In the genomic region with DNA sequence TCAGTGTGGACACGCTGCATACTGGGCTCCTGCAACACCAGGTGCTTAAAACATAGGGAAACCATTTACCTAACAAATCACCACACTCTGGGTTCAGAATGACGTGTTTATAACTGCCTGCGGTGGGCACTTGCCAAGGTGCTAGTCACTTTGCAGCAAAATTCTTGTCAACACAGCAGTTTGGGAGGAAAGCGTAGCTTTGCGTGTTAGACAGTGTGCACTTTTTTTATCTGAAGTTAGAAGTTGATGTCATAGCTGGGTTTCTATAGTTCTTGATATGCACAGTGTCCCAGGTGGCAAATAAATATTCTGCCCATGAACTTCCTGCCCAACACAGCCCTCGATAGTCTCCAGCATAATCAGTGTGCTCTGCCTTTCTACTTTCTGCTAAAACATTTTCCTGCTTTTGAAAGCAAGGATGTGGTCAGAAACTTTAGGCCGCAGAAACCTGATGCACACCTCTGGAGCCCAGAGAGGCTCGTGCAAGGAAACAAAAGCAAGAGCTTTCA, we compare ENCODE assay signal across 24 mouse cellular contexts.
DNase-seq lines count a peak whose midpoint lies in the region; ATAC-seq and TF ChIP-seq lines count a peak whose summit lies in the region.
"Had no signal": no experiment of that assay in that cellular context is flagged by ENCODE, and none has a peak within 500 bp of the region (broad histone marks: within the 10 kb centered on the region; RNA-seq: fewer than 3 reads in every experiment).

No protein-coding gene starts in this region.

- TF ChIP-seq RAD21 in CH12.LX (IDR thresholded peaks at IDR 0.05; ENCODE audit: low read depth, low read length) = no peak

- H3K4me1 ChIP-seq in kidney, embryonic 14.5 days (ENCODE audit: control insufficient read depth, insufficient read depth, low read length) = peaks cover 6% of the 10 kb centered on the region
- peaks cover 6 to 25% of the 10 kb centered on the region in 2 experiments; a peak in 3 of 4 replicates for H3K4me1 ChIP-seq in CH12.LX (ENCODE audit: control insufficient read depth in 1 of 2, insufficient read depth in 2 of 2)
- H3K4me1 ChIP-seq in limb, embryonic 15.5 days = peaks cover 8% of the 10 kb centered on the region; the same call in 1 of the 2 replicates
- H3K4me1 ChIP-seq: forebrain, embryonic 15.5 days; heart, embryonic 13.5 days; midbrain, embryonic 15.5 days; neural tube, embryonic 15.5 days had no signal

- in situ Hi-C loops in CH12.LX (cut with MboI; ENCODE audit: low pct_ligation_motif_present, low pct_unique_long_range_greater_than_20kb, low sequenced_read_pairs) = no loop called here

- 47% methylated on average over 8 of the region's 8 CpGs for WGBS in kidney, embryonic 14.5 days
- WGBS in limb, embryonic 15.5 days = 29% methylated on average over 8 of the region's 8 CpGs

- no peak for TF ChIP-seq POLR2A in CH12.LX (IDR thresholded peaks at IDR 0.05; ENCODE audit: low read depth, low read length)

- TF ChIP-seq EP300 in CH12.LX (IDR thresholded peaks at IDR 0.05; ENCODE audit: low read length) = peak; percentile 78

- no peak for TF ChIP-seq CTCF in CH12.LX (conservative IDR thresholded peaks at IDR 0.05 in 1 of 2, IDR thresholded peaks at IDR 0.05 in 1 of 2; ENCODE audit: low read depth in 2 of 2, low read length in 2 of 2)

- no peak overlapping the region for H3K4me2 ChIP-seq in kidney, embryonic 14.5 days (replicated peaks; ENCODE audit: low read depth, low read length)
- H3K4me2 ChIP-seq in CH12.LX (ENCODE audit: insufficient read depth, low read depth, poor library complexity, severe bottlenecking) = peak overlapping the region; percentile 52
- no peak overlapping the region for H3K4me2 ChIP-seq in limb, embryonic 15.5 days
- H3K4me2 ChIP-seq: embryonic facial prominence, embryonic 12.5 days; forebrain, embryonic 15.5 days; heart, embryonic 13.5 days; midbrain, embryonic 15.5 days; neural tube, embryonic 15.5 days had no signal

- intact Hi-C loops in gastrocnemius, postnatal 14 days (cut with DNase I; ENCODE audit: low total_unique reads) = no loop called here

- no peaks in the 10 kb centered on the region for H3K36me3 ChIP-seq in kidney, embryonic 14.5 days (ENCODE audit: control insufficient read depth, insufficient read depth, low read length)
- no peaks in the 10 kb centered on the region for H3K36me3 ChIP-seq in CH12.LX (replicated peaks in 1 of 2; ENCODE audit: control insufficient read depth in 1 of 2, insufficient read depth in 1 of 2, low read length in 1 of 2)
- H3K36me3 ChIP-seq in limb, embryonic 15.5 days = no peaks in the 10 kb centered on the region
- H3K36me3 ChIP-seq: embryonic facial prominence, embryonic 12.5 days; forebrain, embryonic 15.5 days; heart, embryonic 13.5 days; midbrain, embryonic 15.5 days; neural tube, embryonic 15.5 days had no signal

- no peaks in the 10 kb centered on the region for H3K9me3 ChIP-seq in kidney, embryonic 14.5 days (ENCODE audit: control insufficient read depth, low read length)
- no peaks in the 10 kb centered on the region for H3K9me3 ChIP-seq in CH12.LX (replicated peaks; ENCODE audit: low read length)
- no peaks in the 10 kb centered on the region for H3K9me3 ChIP-seq in limb, embryonic 15.5 days
- H3K9me3 ChIP-seq: embryonic facial prominence, embryonic 12.5 days; forebrain, embryonic 15.5 days; heart, embryonic 13.5 days; midbrain, embryonic 15.5 days; neural tube, embryonic 15.5 days had no signal

- DNase-seq in kidney, postnatal 10 days = no peak
- peak; percentile 92 for DNase-seq in CH12.LX (ENCODE audit: extremely low read depth)
- DNase-seq in hindlimb bud, embryonic 11.5 days (ENCODE audit: extremely low spot score, low read depth, low spot score) = peak; percentile 10
- no peak for DNase-seq in ovary, adult 18-20 months (ENCODE audit: low spot score)
- DNase-seq in gastrocnemius, postnatal 14 days = no peak
- no peak for DNase-seq in left cerebral cortex, adult 9 months (ENCODE audit: low spot score in 2 of 2)
- DNase-seq: cerebellum, adult 9-11 months; gastrocnemius, adult 2 months; heart, adult 11 months; liver; lung, postnatal 10 days; right cerebral cortex, postnatal 14 days; spleen, adult 18-20 months had no signal

- H3K79me2 ChIP-seq in CH12.LX (replicated peaks; ENCODE audit: control insufficient read depth, extremely low read depth, insufficient read depth, poor library complexity, severe bottlenecking) = no peaks in the 10 kb centered on the region

- ATAC-seq in kidney, embryonic 14.5 days (ENCODE audit: low FRiP score, low TSS enrichment) = no peak
- ATAC-seq in limb, embryonic 15.5 days (ENCODE audit: insufficient number of reproducible peaks, low FRiP score, low TSS enrichment, low read depth) = 0 out of 2 replicates have a peak, but pooled peaks have one; percentile 10
- ATAC-seq: forebrain, embryonic 15.5 days; hindbrain, postnatal 0 days; midbrain, embryonic 15.5 days had no signal

- H3K27me3 ChIP-seq in kidney, embryonic 14.5 days (ENCODE audit: control insufficient read depth, insufficient read depth, low read length) = no peaks in the 10 kb centered on the region
- H3K27me3 ChIP-seq in CH12.LX (replicated peaks) = no peaks in the 10 kb centered on the region
- no peaks in the 10 kb centered on the region for H3K27me3 ChIP-seq in limb, embryonic 15.5 days
- H3K27me3 ChIP-seq: embryonic facial prominence, embryonic 12.5 days; forebrain, embryonic 15.5 days; heart, embryonic 13.5 days; midbrain, embryonic 15.5 days; neural tube, embryonic 15.5 days had no signal

- peak overlapping the region; percentile 69 for H3K27ac ChIP-seq in kidney, embryonic 14.5 days (ENCODE audit: low read depth, low read length)
- H3K27ac ChIP-seq in CH12.LX (ENCODE audit: insufficient read depth, low read depth) = no peak overlapping the region
- 0 out of 2 replicates have a peak overlapping the region, but pooled peaks have one; percentile 11 for H3K27ac ChIP-seq in limb, embryonic 15.5 days
- H3K27ac ChIP-seq: embryonic facial prominence, embryonic 12.5 days; forebrain, embryonic 15.5 days; gastrocnemius, adult 2 months; heart, embryonic 13.5 days; hindbrain, postnatal 0 days; midbrain, embryonic 15.5 days; neural tube, embryonic 15.5 days had no signal

- no peak overlapping the region for H3K4me3 ChIP-seq in kidney, embryonic 14.5 days (ENCODE audit: low read length)
- H3K4me3 ChIP-seq in CH12.LX (replicated peaks in 1 of 3; ENCODE audit: low read depth in 2 of 3, low read length in 2 of 3, poor library complexity in 1 of 3) = no peak overlapping the region
- H3K4me3 ChIP-seq in limb, embryonic 15.5 days = no peak overlapping the region
- H3K4me3 ChIP-seq: embryonic facial prominence, embryonic 12.5 days; erythroblast, embryonic 14.5 days; forebrain, embryonic 15.5 days; gastrocnemius, adult 2 months; heart, embryonic 13.5 days; midbrain, embryonic 15.5 days; myocyte; neural tube, embryonic 15.5 days had no signal

- dilution Hi-C loops in CH12.LX (cut with MboI; ENCODE audit: extremely low pct_ligation_motif_present, extremely low pct_unique_long_range_greater_than_20kb, low sequenced_read_pairs) = no loop called here

- no peak overlapping the region for H3K9ac ChIP-seq in kidney, embryonic 14.5 days (ENCODE audit: low read depth, low read length)
- no peak overlapping the region for H3K9ac ChIP-seq in CH12.LX (ENCODE audit: insufficient read depth, low read depth)
- H3K9ac ChIP-seq in limb, embryonic 15.5 days = no peak overlapping the region
- H3K9ac ChIP-seq: embryonic facial prominence, embryonic 12.5 days; forebrain, embryonic 15.5 days; heart, embryonic 13.5 days; liver, postnatal 0 days; midbrain, embryonic 15.5 days; neural tube, embryonic 15.5 days had no signal

TF ChIP-seq in CH12.LX, 34 proteins besides CTCF, POLR2A, EP300 and RAD21 (continues in another document):
- TF ChIP-seq MEF2A (IDR thresholded peaks at IDR 0.05; ENCODE audit: borderline replicate concordance, low read depth, low read length) (peak; percentile 60), ELF1 (IDR thresholded peaks at IDR 0.05; ENCODE audit: low read depth, low read length) (no peak), SMC3 (IDR thresholded peaks at IDR 0.05; ENCODE audit: low read depth, low read length) (no peak), TCF12 (IDR thresholded peaks at IDR 0.05; ENCODE audit: low read depth, low read length) (peak; percentile 71; the same call in 1 of the 2 replicates), MAX (IDR thresholded peaks at IDR 0.05; ENCODE audit: low read length) (0 out of 2 replicates have a peak, but pooled peaks have one; percentile 19), POLR2AphosphoS2 (IDR thresholded peaks at IDR 0.05; ENCODE audit: low read depth, low read length) (no peak), CHD1 (IDR thresholded peaks at IDR 0.05; ENCODE audit: low read depth, low read length) (no peak), MAFK (IDR thresholded peaks at IDR 0.05; ENCODE audit: insufficient replicate concordance, low read length) (peak; percentile 91), UBTF (IDR thresholded peaks at IDR 0.05; ENCODE audit: low read depth, low read length) (no peak), JUND (conservative IDR thresholded peaks at IDR 0.05; ENCODE audit: low read depth, low read length) (peak; percentile 75), MAZ (IDR thresholded peaks at IDR 0.05; ENCODE audit: low read depth, low read length) (no peak), GABPA (IDR thresholded peaks at IDR 0.05; ENCODE audit: insufficient replicate concordance, low read depth, low read length) (no peak), MXI1 (IDR thresholded peaks at IDR 0.05; ENCODE audit: low read depth, low read length) (no peak), ZKSCAN1 (IDR thresholded peaks at IDR 0.05; ENCODE audit: borderline replicate concordance, low read depth, low read length) (no peak), ZMIZ1 (IDR thresholded peaks at IDR 0.05; ENCODE audit: low read depth, low read length) (no peak), BHLHE40 (IDR thresholded peaks at IDR 0.05; ENCODE audit: low read depth, low read length) (peak; percentile 87), NELFE (IDR thresholded peaks at IDR 0.05; ENCODE audit: low read depth, low read length) (no peak), ZNF384 (IDR thresholded peaks at IDR 0.05; ENCODE audit: low read depth, low read length) (peak; percentile 62), MYC (IDR thresholded peaks at IDR 0.05; ENCODE audit: low read depth, low read length) (no peak), SIN3A (IDR thresholded peaks at IDR 0.05; ENCODE audit: low read length) (no peak; the same call in 1 of the 2 replicates), TBP (conservative IDR thresholded peaks at IDR 0.05; ENCODE audit: low read depth, low read length) (no peak), HCFC1 (IDR thresholded peaks at IDR 0.05; ENCODE audit: low read depth, low read length) (no peak), USF2 (conservative IDR thresholded peaks at IDR 0.05; ENCODE audit: low read depth, low read length) (no peak), USF1 (IDR thresholded peaks at IDR 0.05; ENCODE audit: low read depth, low read length) (no peak), NRF1 (IDR thresholded peaks at IDR 0.05; ENCODE audit: low read depth, low read length) (no peak; the same call in 1 of the 2 replicates), ZC3H11A (IDR thresholded peaks at IDR 0.05; ENCODE audit: low read depth, low read length) (no peak)

Comparison
In these comparisons a context has a peak if more than half of its experiments do, and no peak if none do; other contexts are left out.
1. DNase-seq: peak in CH12.LX (single experiment) and hindlimb bud, embryonic 11.5 days (single experiment); none in kidney, postnatal 10 days (single experiment), ovary, adult 18-20 months (single experiment), gastrocnemius, postnatal 14 days (single experiment) and left cerebral cortex, adult 9 months (0 of 2).